Comparison of ENCODE assay signal across 22 mouse cellular contexts in genomic region chr17:43477621-43478020, GRCm38 (mm10). TPM values are rescaled to one million over a fixed set of nuclear protein-coding genes. Genes with fewer than 3 reads are reported as not detected.
"Had no signal": no experiment of that assay in that cellular context is flagged by ENCODE, and none has a peak within 500 bp of the region (broad histone marks: within the 10 kb centered on the region; RNA-seq: fewer than 3 reads in every experiment).

No protein-coding gene starts in this region.

- H3K4me2 ChIP-seq: liver, embryonic 15.5 days; lung, embryonic 15.5 days; midbrain, embryonic 12.5 days; neural tube, embryonic 12.5 days had no signal

- DNase-seq: liver, postnatal 0 days; lung, adult 2 months; lung, postnatal 14 days; lung, postnatal 4 days; midbrain, embryonic 14.5 days; right cerebral cortex, adult 18-20 months; right cerebral cortex, postnatal 25 days; right cerebral cortex, postnatal 4 days; spleen, adult 18-20 months; thymus, adult 18-20 months; thymus, postnatal 14 days; thymus, postnatal 36 days had no signal

- H3K4me1 ChIP-seq: liver, embryonic 15.5 days; lung, embryonic 15.5 days; midbrain, embryonic 10.5 days; midbrain, embryonic 12.5 days; neural tube, embryonic 12.5 days had no signal

- H3K9me3 ChIP-seq: liver, embryonic 15.5 days; lung, embryonic 15.5 days; midbrain, embryonic 10.5 days; midbrain, embryonic 12.5 days; neural tube, embryonic 12.5 days had no signal

- H3K9ac ChIP-seq: liver, embryonic 15.5 days; liver, postnatal 0 days; lung, embryonic 15.5 days; midbrain, embryonic 12.5 days; neural tube, embryonic 12.5 days had no signal

- ATAC-seq: liver, postnatal 0 days; lung, postnatal 0 days; midbrain, embryonic 16.5 days had no signal

- H3K4me3 ChIP-seq: liver, embryonic 15.5 days; lung, embryonic 15.5 days; midbrain, embryonic 10.5 days; midbrain, embryonic 12.5 days; neural tube, embryonic 12.5 days had no signal

- H3K27ac ChIP-seq: liver, embryonic 15.5 days; lung, embryonic 15.5 days; midbrain, embryonic 10.5 days; midbrain, embryonic 12.5 days; neural tube, embryonic 12.5 days had no signal

- H3K27me3 ChIP-seq: liver, embryonic 15.5 days; lung, embryonic 15.5 days; midbrain, embryonic 12.5 days; neural tube, embryonic 12.5 days had no signal

- H3K36me3 ChIP-seq: liver, embryonic 15.5 days; lung, embryonic 15.5 days; midbrain, embryonic 10.5 days; midbrain, embryonic 12.5 days; neural tube, embryonic 12.5 days had no signal

RNA-seq across cellular contexts. Expression of gene Mep1a, which starts 25.0 kb away (rescaled TPM):
- total RNA-seq: megakaryocyte, adult 5-6 weeks; megakaryocyte-erythroid progenitor cell, adult 5-6 weeks had no signal
- polyA plus RNA-seq: lung, embryonic 15.5 days; lung, postnatal 0 days; midbrain, embryonic 10.5 days; midbrain, embryonic 12.5 days; midbrain, embryonic 16.5 days; neural tube, embryonic 12.5 days; stomach, embryonic 14.5 days had no signal
